8 mouse cellular contexts compared by ENCODE assay signal in genomic region chr9:119093419-119094295, GRCm38 (mm10). TPM values are rescaled to one million over a fixed set of nuclear protein-coding genes. Genes with fewer than 3 reads are reported as not detected.
DNase-seq lines count a peak whose midpoint lies in the region; ATAC-seq and TF ChIP-seq lines count a peak whose summit lies in the region.

Gene Plcd1 (minus strand): TSS chr9:119093502.

- H3K27me3 ChIP-seq in hindbrain, embryonic 16.5 days (replicated peaks; ENCODE audit: control insufficient read depth, insufficient read depth, low read length): no peaks in the 10 kb centered on the region

- peaks cover 4% of the 10 kb centered on the region; the same call in 1 of the 2 replicates for H3K4me1 ChIP-seq in cortical plate, adult 2 months (ENCODE audit: control insufficient read depth, insufficient read depth, low read length)
- H3K4me1 ChIP-seq in hindbrain, embryonic 16.5 days (ENCODE audit: control insufficient read depth, insufficient read depth, low read depth, low read length): peaks cover 22% of the 10 kb centered on the region

- TF ChIP-seq CTCF in cortical plate, adult 2 months (IDR thresholded peaks at IDR 0.05; ENCODE audit: extremely low read depth, insufficient read depth, low read length): no peak
- TF ChIP-seq CTCF in left cerebral cortex, adult 2 months (IDR thresholded peaks at IDR 0.05): peak; percentile 11; the same call in 1 of the 2 replicates

- H3K4me2 ChIP-seq in hindbrain, embryonic 16.5 days (ENCODE audit: low read length): peak within 1 kb of the TSS; percentile 63

- no peaks in the 10 kb centered on the region for H3K36me3 ChIP-seq in hindbrain, embryonic 16.5 days (ENCODE audit: control insufficient read depth, insufficient read depth, low read length)

- WGBS in hindbrain, embryonic 16.5 days: 8% methylated on average over 33 of the region's 45 CpGs

- DNase-seq in adipocyte (ENCODE audit: low spot score) (peak; percentile 53), MN1 (ENCODE audit: low spot score) (no peak)
- DNase-seq in gastrocnemius, postnatal 10 days: peak; percentile 96
- peak; percentile 84 to 85 for DNase-seq in left cerebral cortex, adult 2 months (ENCODE audit: extremely low spot score in 1 of 2, low spot score in 2 of 2)
- DNase-seq in lung, postnatal 36 days: peak; percentile 87
- peak; percentile 87 for DNase-seq in right cerebral cortex, postnatal 14 days

- 0 out of 2 replicates have a peak, but pooled peaks have one; percentile 22 for TF ChIP-seq POLR2A in cortical plate, adult 2 months (IDR thresholded peaks at IDR 0.05; ENCODE audit: extremely low read depth, insufficient read depth, low read length)

- H3K4me3 ChIP-seq in cortical plate, adult 2 months (ENCODE audit: insufficient read depth, low read length): peak within 1 kb of the TSS; percentile 53
- peak within 1 kb of the TSS; percentile 52 for H3K4me3 ChIP-seq in hindbrain, embryonic 16.5 days (ENCODE audit: low read length)
- H3K4me3 ChIP-seq in left cerebral cortex, adult 2 months: peak within 1 kb of the TSS; percentile 76

- no peaks in the 10 kb centered on the region for H3K9me3 ChIP-seq in hindbrain, embryonic 16.5 days (ENCODE audit: control insufficient read depth, low read length)

- intact Hi-C loops in left cerebral cortex, adult 2 months (cut with DNase I): no loop called here

- H3K9ac ChIP-seq in hindbrain, embryonic 16.5 days (ENCODE audit: low read depth, low read length): peak within 1 kb of the TSS; percentile 68

- H3K27ac ChIP-seq in cortical plate, adult 2 months (ENCODE audit: insufficient read depth, low read length): peak within 1 kb of the TSS; percentile 73
- peak within 1 kb of the TSS; percentile 48 for H3K27ac ChIP-seq in hindbrain, embryonic 16.5 days (ENCODE audit: low read depth, low read length)
- H3K27ac ChIP-seq in left cerebral cortex, adult 2 months: peak within 1 kb of the TSS; percentile 86

- peak; percentile 92 for ATAC-seq in hindbrain, embryonic 16.5 days

RNA-seq across cellular contexts. Expression of gene Plcd1, which starts in this region (rescaled TPM):
- 21.7 and 24.2 TPM in 2 replicates for polyA plus RNA-seq in cortical plate, adult 2 months (2012; rRNA removed)
- total RNA-seq in gastrocnemius, postnatal 10 days (2021): 10 to 100 TPM; 12.5 to 17.1 TPM
- 20.7 and 22.4 TPM in 2 replicates for polyA plus RNA-seq in hindbrain, embryonic 16.5 days (2015; fragmentation: Nextera tagmentation; extraction: Ambion mirVana)
- total RNA-seq in left cerebral cortex, adult 2 months (2021): 10 to 100 TPM; 15.2 to 16.2 TPM
